Mouse (Mus musculus) hindbrain, embryonic 14.5 days (tissue): ENCODE measurements at regions not wholly inside any gene's neighbourhood (a gene's known extent, or its start where the extent isn't known, plus 50 kb on each side); places are given as distances from the start of the nearest gene placed in this dataset.

Source experiments
- ATAC-seq: fragments of 200-750 bp; cut with Nextera tagmentation; 2 replicates; pipeline ENCODE4 v1.8.0; 2017; ENCODE audit warnings: moderate number of reproducible peaks, mild to moderate bottlenecking, moderate TSS enrichment, moderate library complexity; ENCODE audit not compliant: low FRiP score
- DNase-seq: peaks from one replicate; pipeline ENCODE4 v3.0.0-alpha.2; 2015; ENCODE audit warnings: low spot score
- H3K27ac ChIP-seq: fragments of 300-500 bp; sonication (generic); 2 replicates; pipeline ENCODE4 v1.5.1; 2014; ENCODE audit warnings: mild to moderate bottlenecking, moderate library complexity
- H3K27me3 ChIP-seq: fragments of 300-500 bp; sonication (generic); 2 replicates; pipeline ENCODE4 v1.6.1; 2014; ENCODE audit warnings: mild to moderate bottlenecking, low read length, mixed read lengths; ENCODE audit not compliant: control insufficient read depth, insufficient read depth
- H3K36me3 ChIP-seq: fragments of 300-500 bp; sonication (generic); replicated peaks from 2 replicates; pipeline ENCODE4 v1.6.1; 2014; ENCODE audit not compliant: control insufficient read depth, insufficient read depth
- H3K4me1 ChIP-seq: fragments of 300-500 bp; sonication (generic); replicated peaks from 2 replicates; pipeline ENCODE4 v1.6.1; 2014; ENCODE audit warnings: antibody characterized with exemption, low read length, mixed read lengths; ENCODE audit not compliant: control insufficient read depth, insufficient read depth
- H3K4me2 ChIP-seq: fragments of 300-500 bp; sonication (generic); replicated peaks from 2 replicates; pipeline ENCODE4 v1.6.1; 2014; ENCODE audit warnings: mild to moderate bottlenecking, moderate library complexity
- H3K4me3 ChIP-seq: fragments of 300-500 bp; sonication (generic); replicated peaks from 2 replicates; pipeline ENCODE4 v1.5.1; 2014; ENCODE audit warnings: mild to moderate bottlenecking, low read length
- H3K9ac ChIP-seq: fragments of 300-500 bp; sonication (generic); 2 replicates; pipeline ENCODE4 v1.6.1; 2014
- H3K9me3 ChIP-seq: fragments of 300-500 bp; sonication (generic); 2 replicates; pipeline ENCODE4 v1.6.1; 2016; ENCODE audit warnings: low read length; ENCODE audit not compliant: control insufficient read depth
- WGBS: fragments of 180-500 bp; shearing (Covaris S2); extraction: QIAGEN DNeasy Blood & Tissue Kit; methylation state at CpG from one replicate; pipeline ENCODE4 v1.1.7; 2014; 5-methylcytosine and 5-hydroxymethylcytosine counted together

DNA sequence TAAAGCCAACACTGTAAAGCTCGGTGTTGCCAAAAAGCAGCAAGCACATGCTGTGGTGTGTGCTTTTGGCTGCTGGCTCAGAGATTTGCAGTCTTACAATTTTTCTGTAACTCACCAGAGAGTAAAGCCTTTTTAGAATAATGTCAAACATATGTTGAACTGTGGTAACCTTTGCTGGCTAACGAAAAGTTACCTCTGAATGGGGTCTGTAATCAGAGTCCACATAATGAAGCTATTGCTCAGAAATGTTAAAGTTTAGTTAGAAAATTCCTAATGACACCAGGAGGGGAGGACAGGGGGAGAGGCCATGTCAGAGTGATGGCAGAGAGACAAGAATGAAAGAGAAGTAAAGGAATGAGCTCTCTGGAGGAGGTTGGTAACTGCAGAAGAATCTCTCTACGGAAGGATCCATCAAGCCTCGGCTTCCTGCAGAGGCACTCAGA lies 103.1 kb upstream of the Marcks start:
- ATAC-seq, result no peak

GRCm38 (mm10) chr10:37240634-37241033 lies 101.9 kb upstream of the Marcks start:
- H3K4me1 ChIP-seq, result no peaks in the 10 kb centered on the region
- DNase-seq (no peak), ATAC-seq (no peak)
- H3K27ac ChIP-seq, result no peak overlapping the region
- H3K36me3 ChIP-seq, result no peaks in the 10 kb centered on the region
- H3K27me3 ChIP-seq, result no peaks in the 10 kb centered on the region
- WGBS, result 66% methylated on average over 4 of the region's 4 CpGs
- H3K4me3 ChIP-seq, result no peak overlapping the region
- no peak overlapping the region for H3K9ac ChIP-seq
- no peak overlapping the region for H3K4me2 ChIP-seq
- no peaks in the 10 kb centered on the region for H3K9me3 ChIP-seq

More for the DNA sequence above, 103.1 kb upstream of the Marcks start:
- 69% methylated on average over 4 of the region's 4 CpGs for WGBS
- Histone ChIP-seq H3K9me3 (no peaks in the 10 kb centered on the region), H3K9ac (no peak overlapping the region), H3K4me2 (no peak overlapping the region), H3K4me1 (no peaks in the 10 kb centered on the region), H3K36me3 (no peaks in the 10 kb centered on the region), H3K27ac (no peak overlapping the region), H3K27me3 (no peaks in the 10 kb centered on the region), H3K4me3 (no peak overlapping the region)
- no peak for DNase-seq

- Histone ChIP-seq H3K4me1 (no peaks in the 10 kb centered on the region), H3K27me3 (no peaks in the 10 kb centered on the region), H3K36me3 (no peaks in the 10 kb centered on the region), H3K9ac (no peak overlapping the region), H3K4me2 (no peak overlapping the region), H3K27ac (no peak overlapping the region), H3K9me3 (no peaks in the 10 kb centered on the region), H3K4me3 (no peak overlapping the region)
- DNase-seq (no peak), ATAC-seq (no peak)
- 75% methylated on average over 3 of the region's 3 CpGs for WGBS
Measured at GRCm38 (mm10) chr10:37240201-37240600, 101.5 kb upstream of the Marcks start.

GRCm38 (mm10) chr10:37236001-37236822 lies 97.5 kb upstream of the Marcks start:
- Histone ChIP-seq H3K9me3 (no peaks in the 10 kb centered on the region), H3K27me3 (no peaks in the 10 kb centered on the region), H3K4me1 (0 out of 2 replicates have a peak, but pooled peaks cover 8% of the 10 kb centered on the region), H3K9ac (no peak overlapping the region), H3K4me3 (no peak overlapping the region), H3K27ac (no peak overlapping the region), H3K36me3 (no peaks in the 10 kb centered on the region), H3K4me2 (no peak overlapping the region)
- DNase-seq (no peak), ATAC-seq (no peak)
- WGBS, result 82% methylated on average over 4 of the region's 4 CpGs

GRCm38 (mm10) chr10:37231936-37232556 lies 93.3 kb upstream of the Marcks start:
- peak; percentile 82 for ATAC-seq

DNA sequence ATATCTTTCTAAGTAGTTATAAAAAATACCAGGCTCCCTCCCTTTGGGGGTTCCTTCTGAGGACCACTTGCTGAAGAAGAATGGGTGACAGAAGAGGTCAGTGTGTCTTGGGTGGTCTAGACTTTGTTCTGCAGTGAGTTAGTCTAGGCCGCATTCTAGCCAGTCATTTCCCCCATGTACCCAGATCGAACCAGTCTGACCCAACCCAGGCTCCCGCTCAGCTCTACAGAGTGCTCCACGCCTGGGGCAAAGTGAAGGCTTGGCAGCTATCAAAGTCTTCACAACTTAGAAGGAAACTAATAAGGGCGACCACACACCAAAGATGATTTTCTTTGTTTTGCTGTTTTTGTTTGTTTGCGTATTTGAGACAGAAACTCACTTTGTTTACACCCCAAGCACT lies 92.4 kb upstream of the Marcks start:
- Histone ChIP-seq H3K9ac (no peak overlapping the region), H3K4me3 (no peak overlapping the region), H3K4me2 (no peak overlapping the region), H3K9me3 (no peaks in the 10 kb centered on the region), H3K36me3 (no peaks in the 10 kb centered on the region), H3K27me3 (no peaks in the 10 kb centered on the region), H3K4me1 (0 out of 2 replicates have a peak, but pooled peaks cover 8% of the 10 kb centered on the region), H3K27ac (no peak overlapping the region)
- WGBS, result 86% methylated on average over 6 of the region's 6 CpGs
- ATAC-seq (0 out of 2 replicates have a peak, but pooled peaks have one; percentile 32), DNase-seq (no peak)

More at GRCm38 (mm10) chr10:37231936-37232556, 93.3 kb upstream of the Marcks start:
- no peaks in the 10 kb centered on the region for H3K27me3 ChIP-seq
- 14% methylated on average over 10 of the region's 12 CpGs for whole genome bisulfite sequencing
- no peak for DNase-seq
- no peak overlapping the region; the same call in 1 of the 2 replicates for H3K27ac ChIP-seq
- peak overlapping the region; percentile 44 for H3K9ac ChIP-seq
- H3K36me3 ChIP-seq, result no peaks in the 10 kb centered on the region
- peak overlapping the region; percentile 45 for H3K4me2 ChIP-seq
- 0 out of 2 replicates have a peak, but pooled peaks cover 8% of the 10 kb centered on the region for H3K4me1 ChIP-seq
- H3K4me3 ChIP-seq, result 0 out of 2 replicates have a peak overlapping the region, but pooled peaks have one; percentile 12
- no peaks in the 10 kb centered on the region for H3K9me3 ChIP-seq

DNA sequence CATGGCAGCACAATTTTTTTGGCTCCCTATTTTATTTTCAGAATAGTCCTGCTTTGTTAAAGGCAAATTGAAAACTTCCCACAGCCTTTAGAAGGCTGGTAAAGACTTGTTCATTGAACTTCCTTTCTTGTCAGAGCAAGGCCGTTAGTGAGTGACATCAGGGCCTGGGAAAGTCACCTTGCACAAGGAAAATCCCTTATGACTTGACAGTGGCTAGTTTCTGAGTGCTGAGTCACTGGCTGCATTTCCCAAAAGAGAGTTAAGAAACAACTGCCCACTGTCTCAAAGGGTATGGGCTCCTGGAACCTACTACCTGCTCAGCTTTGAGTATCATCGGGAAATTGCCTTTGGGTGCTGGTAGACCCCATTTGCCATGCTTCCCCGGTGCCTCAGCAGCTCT lies 89.2 kb upstream of the Marcks start:
- 0 out of 2 replicates have a peak, but pooled peaks cover 8% of the 10 kb centered on the region for H3K4me1 ChIP-seq
- no peak for ATAC-seq
- no peak overlapping the region for H3K9ac ChIP-seq
- no peak overlapping the region for H3K27ac ChIP-seq
- DNase-seq, result no peak
- H3K36me3 ChIP-seq, result no peaks in the 10 kb centered on the region
- no peaks in the 10 kb centered on the region for H3K9me3 ChIP-seq
- H3K4me2 ChIP-seq, result no peak overlapping the region
- WGBS, result 81% methylated on average over 3 of the region's 3 CpGs
- no peak overlapping the region for H3K4me3 ChIP-seq
- no peaks in the 10 kb centered on the region for H3K27me3 ChIP-seq

GRCm38 (mm10) chr10:37221730-37222129 lies 83.0 kb upstream of the Marcks start:
- Histone ChIP-seq H3K4me1 (no peaks in the 10 kb centered on the region), H3K9ac (no peak overlapping the region), H3K4me2 (no peak overlapping the region), H3K9me3 (no peaks in the 10 kb centered on the region), H3K4me3 (no peak overlapping the region), H3K36me3 (no peaks in the 10 kb centered on the region), H3K27me3 (no peaks in the 10 kb centered on the region), H3K27ac (no peak overlapping the region)
- DNase-seq (no peak), ATAC-seq (no peak)
- 83% methylated on average over 6 of the region's 6 CpGs for WGBS

GRCm38 (mm10) chr10:37220434-37220833 lies 81.7 kb upstream of the Marcks start:
- H3K4me2 ChIP-seq, result no peak overlapping the region
- H3K27me3 ChIP-seq, result no peaks in the 10 kb centered on the region
- no peak for DNase-seq
- H3K36me3 ChIP-seq, result no peaks in the 10 kb centered on the region
- no peak overlapping the region for H3K9ac ChIP-seq
- no peaks in the 10 kb centered on the region for H3K9me3 ChIP-seq
- 74% methylated on average over 3 of the region's 3 CpGs for WGBS
- no peaks in the 10 kb centered on the region for H3K4me1 ChIP-seq
- ATAC-seq, result no peak
- H3K4me3 ChIP-seq, result no peak overlapping the region
- no peak overlapping the region for H3K27ac ChIP-seq
